Mouse (Mus musculus): Measurements from ENCODE around the gene AL732309.1.
"Not testable (repeated sequence)": the region's sequence is repeated elsewhere in the genome, so short reads cannot be mapped to it uniquely, and the experiment has no call there.

Gene AL732309.1

GRCm38 (mm10) chr2:25267746-25268309 is 21.2 kb upstream of the AL732309.1 start:
- no peak for DNase-seq (ENCODE audit: low read depth, low spot score)

- no peak for DNase-seq (ENCODE audit: low read depth, low spot score)
These were observed 20.6 kb upstream of the AL732309.1 start for GRCm38 (mm10) chr2:25267241-25267640.

DNA sequence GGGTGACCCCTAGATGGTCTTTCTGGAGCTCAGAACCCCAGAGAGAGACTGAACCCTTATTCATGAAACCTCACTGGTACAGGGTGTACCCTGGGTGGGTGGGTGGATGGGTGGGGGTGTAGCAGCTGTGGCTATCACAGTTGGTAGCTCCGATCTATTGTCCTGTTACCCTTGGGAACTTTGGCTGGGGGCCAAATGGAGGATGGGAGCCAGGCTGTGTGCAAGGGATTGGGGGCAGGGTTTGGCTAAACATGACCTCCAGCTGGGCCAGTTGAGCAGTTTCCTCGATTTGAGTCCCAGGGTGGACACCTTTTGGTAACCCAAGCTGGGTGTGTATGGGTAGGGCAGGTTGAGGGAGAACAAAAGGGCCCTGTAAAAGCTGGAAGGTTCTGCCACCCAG is 20.1 kb upstream of the AL732309.1 start:
- DNase-seq (ENCODE audit: low read depth, low spot score), result no peak

DNA sequence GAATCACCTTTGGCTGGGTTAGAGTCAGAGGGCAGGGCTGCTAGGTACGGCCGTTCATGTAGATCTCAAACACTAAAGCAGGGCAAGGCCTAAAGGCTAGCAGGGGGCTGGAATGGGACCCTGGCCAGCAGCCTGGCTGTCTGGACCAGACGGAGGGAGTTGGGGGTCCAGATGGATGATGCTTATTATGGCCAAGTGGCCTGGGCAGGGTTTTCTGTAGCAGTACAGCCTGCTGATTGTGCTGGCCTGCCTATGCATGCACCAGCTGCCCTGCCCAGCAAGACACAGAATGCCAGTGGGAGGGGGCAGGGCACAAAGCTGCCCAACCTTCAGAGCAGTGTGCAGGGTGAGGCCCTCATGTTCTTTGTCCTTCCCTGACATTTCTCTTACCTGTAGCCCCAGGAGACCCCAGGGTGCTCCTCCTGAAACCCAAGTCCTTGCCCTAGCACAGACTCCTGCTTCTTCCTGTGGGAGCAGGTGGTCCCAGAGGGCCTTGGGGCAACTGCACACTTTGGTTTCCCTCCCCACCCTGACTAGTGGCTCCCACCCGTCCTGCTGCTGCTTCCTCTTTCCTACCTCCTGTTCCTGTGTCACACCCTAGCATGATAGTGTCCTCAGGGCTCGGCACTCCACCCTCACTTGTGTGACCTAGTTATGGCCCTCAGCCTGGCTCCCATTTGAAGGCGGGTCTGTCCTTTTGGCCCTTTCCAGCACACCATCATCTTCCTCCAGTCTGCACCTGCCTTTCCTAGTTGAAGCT is 19.4 kb upstream of the AL732309.1 start:
- no peak for DNase-seq (ENCODE audit: low read depth, low spot score)

GRCm38 (mm10) chr2:25264851-25265250 is 18.2 kb upstream of the AL732309.1 start:
- DNase-seq (ENCODE audit: low read depth, low spot score), result no peak

GRCm38 (mm10) chr2:25264286-25264660 is 17.6 kb upstream of the AL732309.1 start:
- no peak for DNase-seq (ENCODE audit: low read depth, low spot score)

DNA sequence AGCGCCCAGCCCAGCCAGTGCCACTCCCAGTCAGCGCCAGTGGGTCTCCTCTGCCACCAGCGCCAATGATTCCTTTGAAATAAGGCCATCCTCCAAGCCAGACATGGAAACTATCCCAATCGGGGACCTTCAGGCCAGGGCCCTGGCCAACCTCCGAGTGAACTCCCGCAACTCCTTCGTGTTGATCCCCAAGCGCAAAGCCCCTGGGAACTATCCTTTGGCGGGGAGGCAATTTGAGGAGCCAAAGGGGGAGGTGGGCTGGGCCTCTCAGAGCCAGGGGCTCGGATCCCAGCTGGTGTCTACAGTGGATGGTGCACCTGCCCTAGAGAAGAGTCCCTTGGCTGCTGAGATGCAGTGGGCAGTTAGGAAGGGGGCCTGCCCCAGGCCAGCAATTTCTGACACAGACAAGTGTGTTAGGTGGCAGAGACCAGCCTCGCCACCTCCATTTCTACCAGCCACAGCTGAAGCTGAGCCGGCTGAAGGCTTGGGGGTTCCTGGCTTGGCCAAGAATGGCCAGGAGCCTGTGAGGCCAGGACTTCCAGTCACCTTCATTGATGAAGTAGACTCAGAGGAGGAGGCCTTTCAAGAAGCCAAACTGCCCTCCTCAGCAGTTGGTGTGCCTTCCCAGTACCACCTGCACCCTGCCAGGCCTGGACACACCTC is 17.1 kb upstream of the AL732309.1 start:
- no peak for DNase-seq (ENCODE audit: low read depth, low spot score)

- DNase-seq (ENCODE audit: low read depth, low spot score), result no peak
These were observed 16.3 kb upstream of the AL732309.1 start for GRCm38 (mm10) chr2:25262795-25263622.

DNA sequence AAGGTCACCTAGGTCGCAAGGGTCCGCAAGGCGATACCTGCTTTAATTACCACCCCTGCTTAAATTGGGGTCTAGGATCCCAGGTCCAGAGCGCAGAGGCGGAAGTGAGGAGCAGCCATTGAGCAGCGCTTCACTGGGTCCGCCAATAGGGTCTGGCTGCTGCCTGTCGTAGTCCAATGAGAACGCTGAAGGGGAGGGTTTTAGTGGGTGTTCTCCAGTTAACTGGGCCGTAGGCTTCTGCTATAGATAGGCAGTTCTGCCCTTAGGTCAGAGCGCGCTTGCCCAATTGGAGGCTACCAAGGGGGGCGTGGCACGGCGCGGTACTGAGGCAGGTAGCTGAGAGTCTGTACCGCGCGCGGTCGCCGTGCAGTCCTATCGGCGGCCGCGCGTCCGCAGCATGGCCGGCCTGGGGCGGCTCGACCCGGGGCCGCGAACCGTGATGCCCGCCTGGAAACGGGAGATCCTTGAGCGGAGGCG is 15.7 kb upstream of the AL732309.1 start, which contains the start of gene Tprn:
Tprn (plus strand) TSS at position 328 of the 477 bp plus-strand sequence.
- DNase-seq (ENCODE audit: low read depth, low spot score), result peak; percentile 93

DNA sequence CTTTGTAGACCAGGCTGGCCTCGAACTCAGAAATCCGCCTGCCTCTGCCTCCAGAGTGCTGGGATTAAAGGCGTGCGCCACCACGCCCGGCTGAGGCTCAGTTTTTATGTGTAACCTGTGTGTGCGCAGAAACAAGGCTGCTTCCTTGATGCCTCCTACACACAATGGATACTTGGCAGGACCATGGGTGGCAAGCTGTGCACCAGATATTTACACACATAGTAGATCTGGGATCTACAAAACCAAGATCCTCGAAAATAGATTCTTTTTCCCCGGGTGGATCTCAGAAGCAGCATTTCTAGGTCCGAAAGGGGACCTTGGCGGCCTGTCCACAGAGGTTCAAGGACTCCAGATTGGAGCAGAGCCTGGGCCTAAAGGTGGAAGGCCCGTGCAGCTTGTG is 15.2 kb upstream of the AL732309.1 start:
- no peak for DNase-seq (ENCODE audit: low read depth, low spot score)

GRCm38 (mm10) chr2:25258887-25259286 is 12.2 kb upstream of the AL732309.1 start:
- DNase-seq (ENCODE audit: low read depth, low spot score), result no peak

- not testable (repeated sequence) for DNase-seq (ENCODE audit: low read depth, low spot score)
These were observed 10.6 kb upstream of the AL732309.1 start for GRCm38 (mm10) chr2:25257250-25257649.

DNA sequence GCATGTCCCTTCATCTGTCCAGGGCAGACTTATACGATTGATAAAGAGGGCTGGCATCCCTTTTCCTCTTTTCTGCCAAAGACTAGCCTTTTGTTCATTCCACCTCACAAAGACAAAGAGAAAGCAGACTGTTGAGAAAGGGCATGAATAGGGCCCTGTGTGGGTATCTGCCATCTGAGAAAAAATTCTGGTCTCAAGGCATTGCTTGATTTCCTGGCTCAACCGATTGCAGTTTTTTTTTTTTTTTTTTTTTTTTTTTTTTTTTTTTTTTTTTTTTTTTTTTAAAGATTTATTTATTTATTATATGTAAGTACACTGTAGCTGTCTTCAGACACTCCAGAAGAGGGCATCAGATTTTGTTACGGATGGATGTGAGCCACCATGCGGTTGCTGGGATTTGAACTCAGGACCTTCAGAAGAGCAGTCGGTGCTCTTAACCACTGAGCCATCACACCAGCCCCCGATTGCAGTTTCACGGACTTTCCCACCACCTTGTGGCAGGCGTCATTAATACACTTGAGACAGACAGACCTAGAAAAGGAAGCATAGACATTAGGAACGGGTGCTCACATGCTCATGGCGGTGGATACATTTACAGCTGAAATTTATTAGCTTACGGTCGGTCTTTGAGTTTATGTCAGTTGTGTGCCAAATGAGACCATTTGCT is 9.9 kb upstream of the AL732309.1 start:
- DNase-seq (ENCODE audit: low read depth, low spot score), result not testable (repeated sequence)

DNA sequence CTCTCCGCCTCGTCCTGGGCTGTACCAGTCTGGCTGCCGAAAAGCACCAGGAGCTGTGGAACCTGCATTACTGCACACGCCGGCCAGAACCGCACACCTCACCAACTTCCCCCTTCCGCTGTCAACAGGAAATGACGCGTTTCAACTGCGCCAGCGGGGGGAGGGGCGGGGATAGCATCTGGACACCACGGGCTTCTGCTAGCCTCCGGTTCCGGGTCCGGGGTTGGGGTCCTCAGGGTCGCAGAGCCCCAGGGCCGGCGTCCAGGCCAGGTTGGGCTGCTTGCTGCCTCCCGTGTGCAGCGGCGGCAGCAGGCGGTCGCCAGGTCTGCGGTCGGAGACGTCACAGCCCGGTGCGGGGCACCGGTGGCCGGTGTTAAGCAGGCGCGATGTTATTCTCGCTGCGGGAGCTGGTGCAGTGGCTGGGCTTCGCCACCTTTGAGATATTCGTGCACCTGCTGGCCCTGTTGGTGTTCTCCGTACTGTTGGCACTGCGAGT is 8.7 kb upstream of the AL732309.1 start, which contains the start of gene Tmem203:
Tmem203 (plus strand) TSS at position 156 of the 496 bp plus-strand sequence.
- no peak for DNase-seq (ENCODE audit: low read depth, low spot score)

- DNase-seq (ENCODE audit: low read depth, low spot score), result no peak
These were observed 5.7 kb upstream of the AL732309.1 start for GRCm38 (mm10) chr2:25252331-25252730.

GRCm38 (mm10) chr2:25244144-25244543 is 2.5 kb downstream of the AL732309.1 start:
- no peak for DNase-seq (ENCODE audit: low read depth, low spot score)

GRCm38 (mm10) chr2:25243342-25243741 is 3.3 kb downstream of the AL732309.1 start:
- no peak for DNase-seq (ENCODE audit: low read depth, low spot score)

GRCm38 (mm10) chr2:25242101-25242506 is 4.6 kb downstream of the AL732309.1 start, which contains the start of the genes Rnf208 and Cysrt1:
TSS of gene Rnf208 (plus strand) at chr2:25242255.
TSS of gene Cysrt1 (minus strand) at chr2:25242452.
- no peak for DNase-seq (ENCODE audit: low read depth, low spot score)

GRCm38 (mm10) chr2:25241438-25241775 is 5.3 kb downstream of the AL732309.1 start:
- DNase-seq (ENCODE audit: low read depth, low spot score), result no peak

GRCm38 (mm10) chr2:25240723-25241437 is 5.8 kb downstream of the AL732309.1 start:
- peak; percentile 85 for DNase-seq (ENCODE audit: low read depth, low spot score)

All from WW6 (cell line).